Mouse (Mus musculus): ENCODE measurements around the gene Vamp1. TPM values are rescaled to one million over a fixed set of nuclear protein-coding genes. Genes with fewer than 3 reads are reported as not detected.
A peak's percentile ranks its signal among the peaks of the same experiment; 100 is the strongest.
"Not testable (repeated sequence)": the region's sequence is repeated elsewhere in the genome, so short reads cannot be mapped to it uniquely, and the experiment has no call there.

Vamp1 gene
- polyA plus RNA-seq, 1 experiment = 19.8 TPM

GRCm38 (mm10) chr6:125268799-125269198, 53.4 kb downstream of the Vamp1 start:
- H3K27me3 ChIP-seq (replicated peaks; ENCODE audit: control insufficient read depth, insufficient read depth, low read length) = no peaks in the 10 kb centered on the region
- WGBS = 44% methylated on average over 6 of the region's 6 CpGs
- DNase-seq = peak; percentile 40
- no peak overlapping the region for H3K27ac ChIP-seq (ENCODE audit: insufficient read depth, low read depth, low read length)
- H3K36me3 ChIP-seq (ENCODE audit: control insufficient read depth, insufficient read depth, low read length) = no peaks in the 10 kb centered on the region
- peaks cover 3% of the 10 kb centered on the region; the same call in 1 of the 2 replicates for H3K4me1 ChIP-seq (ENCODE audit: control insufficient read depth, insufficient read depth, low read length)
- TF ChIP-seq CTCF (conservative IDR thresholded peaks at IDR 0.05; ENCODE audit: insufficient read depth, insufficient read length, low read depth, low read length) = no peak
- no peak for TF ChIP-seq POLR2A (IDR thresholded peaks at IDR 0.05; ENCODE audit: low read depth, low read length)
- H3K4me3 ChIP-seq (ENCODE audit: insufficient read depth, low read depth, low read length) = no peak overlapping the region

GRCm38 (mm10) chr6:125271455-125272227, 56.3 kb downstream of the Vamp1 start:
- H3K36me3 ChIP-seq (ENCODE audit: control insufficient read depth, insufficient read depth, low read length) = no peaks in the 10 kb centered on the region
- H3K4me3 ChIP-seq (ENCODE audit: insufficient read depth, low read depth, low read length) = no peak overlapping the region
- DNase-seq = peak; percentile 98
- WGBS = 9% methylated on average over 17 of the region's 17 CpGs
- H3K4me1 ChIP-seq (ENCODE audit: control insufficient read depth, insufficient read depth, low read length) = peaks cover 3% of the 10 kb centered on the region; the same call in 1 of the 2 replicates
- H3K27ac ChIP-seq (ENCODE audit: insufficient read depth, low read depth, low read length) = peak overlapping the region; percentile 12; the same call in 1 of the 2 replicates
- peak; percentile 96; the same call in 1 of the 2 replicates for TF ChIP-seq CTCF (conservative IDR thresholded peaks at IDR 0.05; ENCODE audit: insufficient read depth, insufficient read length, low read depth, low read length)
- no peak for TF ChIP-seq POLR2A (IDR thresholded peaks at IDR 0.05; ENCODE audit: low read depth, low read length)
- no peaks in the 10 kb centered on the region for H3K27me3 ChIP-seq (replicated peaks; ENCODE audit: control insufficient read depth, insufficient read depth, low read length)

GRCm38 (mm10) chr6:125272228-125272785, 57.0 kb downstream of the Vamp1 start:
- Histone ChIP-seq H3K4me1 (ENCODE audit: control insufficient read depth, insufficient read depth, low read length) (peaks cover 3% of the 10 kb centered on the region; the same call in 1 of the 2 replicates), H3K27ac (ENCODE audit: insufficient read depth, low read depth, low read length) (no peak overlapping the region), H3K36me3 (ENCODE audit: control insufficient read depth, insufficient read depth, low read length) (no peaks in the 10 kb centered on the region), H3K4me3 (ENCODE audit: insufficient read depth, low read depth, low read length) (no peak overlapping the region), H3K27me3 (replicated peaks; ENCODE audit: control insufficient read depth, insufficient read depth, low read length) (no peaks in the 10 kb centered on the region)
- TF ChIP-seq POLR2A (IDR thresholded peaks at IDR 0.05; ENCODE audit: low read depth, low read length) = no peak
- no peak for TF ChIP-seq CTCF (conservative IDR thresholded peaks at IDR 0.05; ENCODE audit: insufficient read depth, insufficient read length, low read depth, low read length)
- DNase-seq = no peak
- 78% methylated on average over 10 of the region's 10 CpGs for WGBS

GRCm38 (mm10) chr6:125274841-125275563, 59.7 kb downstream of the Vamp1 start:
- H3K27me3 ChIP-seq (replicated peaks; ENCODE audit: control insufficient read depth, insufficient read depth, low read length) = no peaks in the 10 kb centered on the region
- no peak for TF ChIP-seq POLR2A (IDR thresholded peaks at IDR 0.05; ENCODE audit: low read depth, low read length)
- peak; percentile 65 for TF ChIP-seq CTCF (conservative IDR thresholded peaks at IDR 0.05; ENCODE audit: insufficient read depth, insufficient read length, low read depth, low read length)
- no peaks in the 10 kb centered on the region for H3K36me3 ChIP-seq (ENCODE audit: control insufficient read depth, insufficient read depth, low read length)
- peak; percentile 72 for DNase-seq
- no peak overlapping the region for H3K4me3 ChIP-seq (ENCODE audit: insufficient read depth, low read depth, low read length)
- no peak overlapping the region for H3K27ac ChIP-seq (ENCODE audit: insufficient read depth, low read depth, low read length)
- H3K4me1 ChIP-seq (ENCODE audit: control insufficient read depth, insufficient read depth, low read length) = peaks cover 3% of the 10 kb centered on the region; the same call in 1 of the 2 replicates
- WGBS = 37% methylated on average over 15 of the region's 15 CpGs

GRCm38 (mm10) chr6:125279729-125280128, 64.4 kb downstream of the Vamp1 start:
- Histone ChIP-seq H3K4me3 (ENCODE audit: insufficient read depth, low read depth, low read length) (no peak overlapping the region), H3K36me3 (ENCODE audit: control insufficient read depth, insufficient read depth, low read length) (no peaks in the 10 kb centered on the region), H3K27ac (ENCODE audit: insufficient read depth, low read depth, low read length) (no peak overlapping the region), H3K27me3 (replicated peaks; ENCODE audit: control insufficient read depth, insufficient read depth, low read length) (no peaks in the 10 kb centered on the region), H3K4me1 (ENCODE audit: control insufficient read depth, insufficient read depth, low read length) (no peaks in the 10 kb centered on the region)
- DNase-seq = no peak
- no peak for TF ChIP-seq POLR2A (IDR thresholded peaks at IDR 0.05; ENCODE audit: low read depth, low read length)
- TF ChIP-seq CTCF (conservative IDR thresholded peaks at IDR 0.05; ENCODE audit: insufficient read depth, insufficient read length, low read depth, low read length) = no peak
- WGBS = 67% methylated on average over 8 of the region's 8 CpGs

GRCm38 (mm10) chr6:125282721-125283120, 67.4 kb downstream of the Vamp1 start:
- H3K27me3 ChIP-seq (replicated peaks; ENCODE audit: control insufficient read depth, insufficient read depth, low read length); H3K4me1 ChIP-seq (ENCODE audit: control insufficient read depth, insufficient read depth, low read length); H3K4me3 ChIP-seq (ENCODE audit: insufficient read depth, low read depth, low read length); DNase-seq; H3K36me3 ChIP-seq (ENCODE audit: control insufficient read depth, insufficient read depth, low read length); H3K27ac ChIP-seq (ENCODE audit: insufficient read depth, low read depth, low read length): not testable (repeated sequence)
- 91% methylated on average over 13 of the region's 13 CpGs for WGBS

GRCm38 (mm10) chr6:125284250-125284649, 68.9 kb downstream of the Vamp1 start:
- Histone ChIP-seq H3K36me3 (ENCODE audit: control insufficient read depth, insufficient read depth, low read length) (no peaks in the 10 kb centered on the region), H3K27ac (ENCODE audit: insufficient read depth, low read depth, low read length) (no peak overlapping the region), H3K27me3 (replicated peaks; ENCODE audit: control insufficient read depth, insufficient read depth, low read length) (no peaks in the 10 kb centered on the region), H3K4me1 (ENCODE audit: control insufficient read depth, insufficient read depth, low read length) (no peaks in the 10 kb centered on the region), H3K4me3 (ENCODE audit: insufficient read depth, low read depth, low read length) (no peak overlapping the region)
- DNase-seq = peak; percentile 45
- TF ChIP-seq CTCF (conservative IDR thresholded peaks at IDR 0.05; ENCODE audit: insufficient read depth, insufficient read length, low read depth, low read length) = peak; percentile 36; the same call in 1 of the 2 replicates
- TF ChIP-seq POLR2A (IDR thresholded peaks at IDR 0.05; ENCODE audit: low read depth, low read length) = no peak
- whole genome bisulfite sequencing = 21% methylated on average over 8 of the region's 8 CpGs
